Mouse (Mus musculus): Measurements from ENCODE around the gene Gm27021.
A peak's percentile ranks its signal among the peaks of the same experiment; 100 is the strongest.

The Gm27021 gene

DNA sequence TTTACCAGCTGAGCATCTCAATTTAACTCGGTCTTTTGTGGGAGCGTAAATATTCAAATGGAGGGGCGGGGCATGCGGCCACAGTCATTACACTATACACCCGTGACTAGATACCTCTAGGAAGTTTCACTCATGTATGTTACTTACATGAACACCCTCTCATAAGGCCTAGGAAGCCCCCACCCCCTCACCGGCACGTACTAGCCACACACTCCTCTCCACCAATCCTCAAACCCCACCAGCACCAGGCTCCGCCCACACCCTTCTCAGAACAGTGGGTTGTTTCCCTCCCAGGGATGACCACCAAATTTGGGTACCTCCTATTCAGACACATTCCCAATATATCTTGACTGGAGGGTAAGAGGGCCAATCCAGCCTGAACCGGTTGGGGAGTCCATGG is 60.4 kb downstream of the Gm27021 start:
- DNase-seq (ENCODE audit: low read depth, low spot score): no peak

DNA sequence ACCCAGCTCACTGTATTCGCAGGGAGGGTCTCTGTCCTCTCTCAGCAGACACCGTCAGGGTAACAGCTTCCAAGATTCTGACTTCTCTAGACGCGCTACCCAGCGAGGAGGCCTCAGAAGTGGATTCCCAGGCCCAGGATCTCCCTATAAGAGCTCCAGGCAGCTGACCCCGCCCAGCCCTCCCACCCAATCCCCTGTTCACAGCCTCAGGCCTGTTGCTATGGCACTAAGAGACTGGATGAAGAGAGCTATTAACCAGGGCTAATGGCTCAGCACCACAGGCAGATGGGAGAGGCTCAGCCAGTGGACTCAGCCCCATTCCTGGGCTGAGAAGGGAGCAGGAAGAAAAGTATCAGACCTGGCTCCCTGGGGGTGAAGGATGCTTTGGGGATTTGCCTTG is 65.2 kb downstream of the Gm27021 start:
- peak; percentile 54 for DNase-seq (ENCODE audit: low read depth, low spot score)

- no peak for DNase-seq (ENCODE audit: low read depth, low spot score)
These were observed 68.4 kb downstream of the Gm27021 start for GRCm38 (mm10) chr8:120599504-120599903.

GRCm38 (mm10) chr8:120598579-120598978 is 69.3 kb downstream of the Gm27021 start:
- no peak for DNase-seq (ENCODE audit: low read depth, low spot score)

DNA sequence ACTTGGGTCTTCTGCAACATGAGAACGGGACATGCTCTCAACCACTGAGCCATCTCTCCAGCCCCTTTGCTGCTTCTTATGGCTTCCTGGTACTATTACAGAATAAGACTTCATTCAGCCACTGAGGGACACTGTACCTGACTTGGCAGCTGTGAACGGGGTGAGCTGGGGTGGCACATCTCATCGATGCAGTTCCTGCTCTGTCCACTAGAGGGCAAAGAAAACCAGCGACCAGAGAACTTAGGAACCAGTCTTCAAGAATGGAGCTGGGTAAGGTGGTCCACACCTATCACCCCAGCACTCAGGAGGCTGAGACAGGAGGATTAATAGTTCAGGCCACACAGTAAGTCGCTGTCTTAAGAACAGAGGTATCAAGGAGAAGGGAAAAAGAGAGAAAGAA is 71.9 kb downstream of the Gm27021 start:
- DNase-seq (ENCODE audit: low read depth, low spot score): no peak

DNA sequence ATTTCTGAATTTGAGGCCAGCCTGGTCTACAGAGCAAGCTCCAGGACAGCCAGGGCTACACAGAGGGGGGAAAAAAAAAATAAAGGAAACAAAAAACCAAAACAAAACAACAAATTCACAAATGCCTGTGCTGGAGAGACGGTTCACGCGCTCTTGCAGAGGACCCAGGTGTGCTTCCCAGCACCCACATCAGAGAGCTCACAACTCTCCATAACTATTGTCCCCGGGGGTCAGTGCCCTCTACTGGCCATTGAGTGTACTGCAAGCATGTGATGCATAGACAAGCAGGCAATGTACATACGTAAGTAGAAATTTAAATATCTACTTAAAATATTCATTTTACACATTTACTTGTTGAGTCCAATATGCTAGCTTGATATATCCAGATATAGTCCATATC is 73.3 kb downstream of the Gm27021 start:
- DNase-seq (ENCODE audit: low read depth, low spot score): no peak

- no peak for DNase-seq (ENCODE audit: low read depth, low spot score)
These were observed 76.1 kb downstream of the Gm27021 start for GRCm38 (mm10) chr8:120591587-120592292.

GRCm38 (mm10) chr8:120589921-120590320 is 78.0 kb downstream of the Gm27021 start:
- DNase-seq (ENCODE audit: low read depth, low spot score): no peak

DNA sequence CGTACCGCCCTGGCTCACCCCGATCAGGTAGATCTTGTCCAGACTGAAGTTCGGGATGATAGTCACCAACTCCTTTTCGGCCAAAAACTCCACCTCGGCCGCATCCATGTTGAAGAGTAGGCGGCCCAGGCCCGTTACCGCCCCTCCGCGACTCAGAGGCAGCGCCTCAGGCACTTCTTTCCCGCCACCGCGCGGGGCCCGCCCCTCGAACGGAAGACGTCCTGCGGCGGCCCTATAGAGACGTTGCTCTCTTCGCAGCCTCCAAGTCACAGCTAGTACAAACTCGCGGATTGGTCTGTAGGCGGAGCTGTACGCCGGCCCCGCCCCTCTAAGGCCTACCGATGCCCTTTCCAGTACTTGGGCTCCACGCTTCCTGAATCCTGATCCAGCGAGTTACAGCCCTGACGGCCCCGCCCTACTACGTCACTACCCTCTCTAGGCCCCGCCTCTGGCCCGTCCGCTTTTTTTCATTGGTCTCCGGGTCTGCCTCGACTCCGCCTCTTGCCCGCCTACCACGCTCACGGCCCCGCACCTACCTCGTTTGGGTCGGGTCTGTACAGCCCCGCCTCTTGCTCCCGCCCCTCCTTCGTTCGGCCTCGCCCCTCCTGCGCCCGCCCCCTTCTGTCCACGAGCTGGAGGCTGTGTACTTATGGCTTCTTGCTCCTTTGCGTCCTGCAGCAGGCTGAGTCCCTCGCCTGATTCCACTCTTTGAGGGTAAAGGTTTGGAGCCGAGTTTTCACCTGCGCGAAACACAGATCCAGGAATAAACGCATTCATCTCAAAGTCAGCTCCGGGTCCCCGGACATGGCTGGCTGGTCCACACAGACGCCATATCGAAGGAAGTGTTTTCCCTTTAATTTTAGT is 78.7 kb downstream of the Gm27021 start, which contains the start of gene Gins2:
Gene Gins2 (minus strand): TSS at position 397 of the 864 bp plus-strand sequence.
- peak; percentile 99 for DNase-seq (ENCODE audit: low read depth, low spot score)

DNA sequence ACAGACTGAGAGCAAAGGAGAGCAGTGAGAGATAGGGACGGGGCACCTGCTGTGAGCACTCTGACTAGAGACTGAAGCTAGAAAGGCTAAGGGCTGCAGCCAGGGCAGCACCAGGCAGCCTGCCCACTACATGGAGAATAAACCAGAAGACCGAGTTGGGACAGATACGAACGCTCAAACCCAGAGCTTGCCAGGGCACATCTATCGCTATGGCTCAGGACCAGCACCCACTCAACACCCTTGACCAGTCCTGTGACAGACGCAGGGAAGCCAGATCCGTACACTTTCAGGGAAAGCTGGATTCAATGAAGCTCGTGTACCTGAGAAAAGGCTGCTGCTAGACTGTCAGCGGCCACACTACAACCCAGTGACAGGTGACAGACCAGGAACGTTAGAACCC is 82.4 kb downstream of the Gm27021 start:
- DNase-seq (ENCODE audit: low read depth, low spot score): no peak

GRCm38 (mm10) chr8:120581811-120582210 is 86.1 kb downstream of the Gm27021 start:
- DNase-seq (ENCODE audit: low read depth, low spot score): no peak

DNA sequence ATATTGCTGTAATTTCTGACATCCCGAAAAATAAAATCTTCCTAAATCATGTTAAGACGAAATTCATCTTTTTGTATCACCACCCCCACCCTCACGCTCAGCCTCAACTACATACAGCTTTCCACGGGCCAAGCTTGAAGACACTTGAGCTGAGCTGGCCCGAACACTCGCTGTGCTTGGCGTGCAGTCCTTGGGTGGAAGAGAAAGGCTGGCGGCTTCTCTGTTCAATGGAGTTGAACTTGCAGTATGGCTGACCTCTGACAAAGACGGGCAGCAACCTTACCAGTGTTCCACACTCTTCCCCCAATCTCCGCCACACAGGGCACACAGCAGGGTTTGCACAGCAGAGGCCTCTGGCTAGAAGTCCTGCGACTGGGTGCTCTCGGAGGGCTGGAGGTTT is 86.5 kb downstream of the Gm27021 start:
- DNase-seq (ENCODE audit: low read depth, low spot score): no peak

GRCm38 (mm10) chr8:120580336-120581000 is 87.4 kb downstream of the Gm27021 start:
- DNase-seq (ENCODE audit: low read depth, low spot score): no peak

DNA sequence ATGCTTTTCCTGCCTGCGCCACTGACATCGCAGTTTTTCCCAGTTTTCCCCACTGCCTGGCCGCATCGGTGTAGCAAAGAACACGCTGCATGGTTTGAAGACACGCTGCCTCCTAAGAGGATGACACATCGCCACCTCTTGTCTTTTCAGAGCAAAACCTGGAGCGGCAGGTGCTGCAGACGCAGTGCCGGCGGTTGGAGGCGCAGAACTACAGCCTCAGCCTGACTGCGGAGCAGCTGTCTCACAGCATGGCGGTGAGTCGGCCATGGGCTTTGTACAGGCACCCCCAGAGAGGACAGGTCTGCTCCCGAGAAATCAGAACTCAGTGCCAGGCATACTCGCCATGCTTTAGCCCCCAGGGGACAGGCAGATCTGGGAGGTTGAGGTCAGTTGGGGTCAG is 90.1 kb downstream of the Gm27021 start:
- no peak for DNase-seq (ENCODE audit: low read depth, low spot score)

- no peak for DNase-seq (ENCODE audit: low read depth, low spot score)
These were observed 92.1 kb downstream of the Gm27021 start for GRCm38 (mm10) chr8:120575801-120576200.

DNA sequence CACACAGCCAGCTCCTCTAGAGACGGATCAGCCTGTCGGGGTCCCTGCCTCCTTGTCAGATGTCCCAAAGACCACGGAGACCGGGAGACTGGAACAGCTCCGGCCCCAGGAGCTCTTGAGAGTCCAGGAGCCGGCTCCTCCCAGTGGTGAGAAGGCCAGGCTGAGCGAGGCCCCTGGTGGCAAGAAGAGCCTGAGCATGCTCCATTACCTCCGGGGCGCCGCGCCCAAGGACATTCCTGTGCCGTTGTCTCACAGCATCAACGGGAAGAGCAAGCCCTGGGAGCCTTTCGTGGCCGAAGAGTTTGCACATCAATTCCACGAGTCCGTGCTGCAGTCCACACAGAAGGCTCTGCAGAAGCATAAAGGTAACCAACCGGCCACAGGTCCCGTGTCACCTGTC is 92.9 kb downstream of the Gm27021 start:
- DNase-seq (ENCODE audit: low read depth, low spot score): no peak

- no peak for DNase-seq (ENCODE audit: low read depth, low spot score)
These were observed 94.0 kb downstream of the Gm27021 start for GRCm38 (mm10) chr8:120573866-120574265.

GRCm38 (mm10) chr8:120572534-120572933 is 95.3 kb downstream of the Gm27021 start:
- no peak for DNase-seq (ENCODE audit: low read depth, low spot score)

DNA sequence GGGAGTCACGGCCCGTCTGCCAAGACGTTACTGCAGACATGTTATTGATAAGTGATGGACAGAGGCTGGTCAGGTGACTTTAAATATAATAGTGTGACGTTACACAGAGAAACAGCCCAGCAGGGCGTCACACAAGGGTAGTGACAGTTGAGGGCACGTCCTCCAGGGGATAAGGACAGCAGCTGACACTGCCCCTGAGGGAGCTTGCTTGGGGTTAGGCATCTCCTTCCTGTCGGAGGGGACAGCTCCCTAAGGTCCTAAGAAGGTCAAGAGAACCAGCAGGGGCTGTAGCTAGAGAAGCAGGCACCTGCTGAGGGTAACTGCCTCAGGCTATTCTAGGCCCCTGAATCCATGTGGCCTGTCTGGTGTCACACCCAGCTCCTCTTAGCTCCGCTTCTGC is 96.3 kb downstream of the Gm27021 start:
- no peak for DNase-seq (ENCODE audit: low read depth, low spot score)

DNA sequence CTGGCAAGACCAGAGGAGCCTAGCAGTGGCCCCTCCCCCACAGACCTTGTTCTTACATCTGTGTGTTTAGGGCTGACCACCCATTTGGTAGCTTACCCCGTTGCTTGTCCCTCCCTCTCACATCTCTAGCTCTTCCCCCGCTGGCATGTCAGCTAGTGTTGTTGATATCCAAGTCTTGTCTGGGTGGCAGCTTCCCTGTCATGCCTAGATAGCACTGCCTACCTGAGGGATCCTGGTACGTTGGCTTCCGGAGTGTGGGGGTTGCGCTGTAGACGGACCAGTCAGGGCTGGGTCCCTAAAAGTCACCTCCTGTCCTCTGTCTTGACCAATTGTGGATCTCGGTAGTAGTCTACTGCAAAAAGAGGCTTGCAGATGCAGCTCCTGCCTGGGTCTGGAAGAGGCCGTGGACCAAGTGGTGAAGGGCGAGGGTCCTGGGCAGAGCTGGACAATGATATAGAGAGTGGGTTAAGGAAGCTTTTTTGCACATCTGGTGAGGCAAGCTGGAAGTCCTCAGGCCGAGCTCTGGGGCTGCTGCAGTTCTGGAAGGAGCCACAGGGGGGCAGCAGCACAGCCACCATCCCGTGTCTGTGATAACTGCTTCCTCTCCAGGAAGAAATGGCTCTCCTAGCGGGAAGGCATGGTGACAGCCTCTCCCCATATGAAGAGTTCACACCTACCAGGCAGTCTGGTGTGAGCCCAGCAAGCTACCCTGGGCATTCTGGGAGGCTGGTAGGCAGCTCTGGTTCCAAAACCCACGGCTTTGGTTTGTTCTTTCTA is 97.8 kb downstream of the Gm27021 start:
- DNase-seq (ENCODE audit: low read depth, low spot score): peak; percentile 74

GRCm38 (mm10) chr8:120569123-120569522 is 98.8 kb downstream of the Gm27021 start:
- no peak for DNase-seq (ENCODE audit: low read depth, low spot score)
